Mouse (Mus musculus) E14TG2a.4 (cell line): Measurements from ENCODE around the gene Nln.

Experiments
- H3K27me3 ChIP-seq: 2 replicates; pipeline ENCODE4 v1.6.1; 2014; ENCODE audit warnings: low read length, control low read depth; ENCODE audit not compliant: insufficient read depth
- H3K36me3 ChIP-seq: 2 replicates; pipeline ENCODE4 v1.6.1; 2014; ENCODE audit warnings: low read length, control low read depth; ENCODE audit not compliant: insufficient read depth
- H3K4me1 ChIP-seq: replicated peaks from 2 replicates; pipeline ENCODE4 v1.6.1; 2014; ENCODE audit warnings: low read depth, low read length, control low read depth
- H3K4me3 ChIP-seq: replicated peaks from 2 replicates; pipeline ENCODE4 v1.5.1; 2014; ENCODE audit warnings: mild to moderate bottlenecking, low read length
- H3K9me3 ChIP-seq: 2 replicates; pipeline ENCODE4 v1.6.1; 2014; ENCODE audit warnings: low read length, control low read depth
- CTCF ChIP-seq: conservative IDR thresholded peaks from 2 replicates; pipeline ENCODE4 v1.5.1; 2014; ENCODE audit warnings: low read length
- NANOG ChIP-seq: IDR thresholded peaks from 2 replicates; pipeline ENCODE4 v1.6.1; 2014; ENCODE audit warnings: borderline replicate concordance, low read length, mixed read lengths
- POU5F1 ChIP-seq: IDR thresholded peaks from 2 replicates; pipeline ENCODE4 v1.6.1; 2014; ENCODE audit warnings: low read length, borderline replicate concordance

The Nln gene

DNA sequence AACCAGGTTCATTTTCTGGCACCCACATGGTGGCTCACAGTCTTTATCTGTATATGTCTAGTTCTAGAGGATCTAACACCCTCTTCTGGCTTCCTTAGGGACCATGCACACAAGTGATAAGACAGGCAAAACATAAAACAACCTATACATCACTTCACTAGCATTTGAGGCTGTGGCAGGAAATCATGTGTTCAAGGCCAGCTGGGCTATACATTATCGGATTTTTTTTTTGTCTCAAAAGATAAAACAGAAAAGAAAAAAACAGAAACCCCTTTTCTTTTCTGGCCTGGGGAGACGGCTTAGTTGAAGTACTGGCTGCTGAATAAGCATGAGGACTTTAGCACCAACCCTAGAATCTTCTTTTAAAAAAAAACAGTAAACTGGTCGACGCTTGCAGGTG is 64.3 kb downstream of the Nln start:
- no peaks in the 10 kb centered on the region for H3K4me1 ChIP-seq
- no peaks in the 10 kb centered on the region for H3K27me3 ChIP-seq
- H3K36me3 ChIP-seq = peaks cover 70% of the 10 kb centered on the region
- H3K4me3 ChIP-seq = no peak overlapping the region
- H3K9me3 ChIP-seq = no peaks in the 10 kb centered on the region
- no peak for TF ChIP-seq NANOG
- no peak for TF ChIP-seq CTCF
- no peak for TF ChIP-seq POU5F1

GRCm38 (mm10) chr13:104044332-104044731 is 65.1 kb downstream of the Nln start:
- Histone ChIP-seq H3K4me3 (no peak overlapping the region), H3K27me3 (no peaks in the 10 kb centered on the region), H3K36me3 (peaks cover 67% of the 10 kb centered on the region), H3K4me1 (no peaks in the 10 kb centered on the region), H3K9me3 (no peaks in the 10 kb centered on the region)
- TF ChIP-seq NANOG = no peak
- TF ChIP-seq POU5F1 = no peak
- no peak for TF ChIP-seq CTCF

DNA sequence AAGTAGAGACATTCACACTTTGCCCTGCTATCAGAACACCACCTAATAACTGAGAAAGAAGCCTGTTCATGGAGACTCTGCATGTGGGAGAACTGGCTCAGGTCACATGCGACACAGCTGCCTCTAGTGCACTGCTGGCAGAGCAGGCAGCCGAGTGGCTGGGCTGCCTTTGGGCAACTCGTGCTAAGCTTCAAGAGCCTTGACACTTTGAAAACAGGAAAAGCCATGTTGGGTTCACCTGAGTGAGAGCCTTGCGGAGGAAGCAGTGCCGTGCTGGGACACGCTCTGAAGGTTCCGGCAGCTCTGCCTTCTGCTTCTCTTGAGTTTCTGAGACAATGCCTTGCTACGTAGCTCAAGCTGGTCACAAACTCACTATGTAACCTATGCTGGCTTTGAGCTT is 66.7 kb downstream of the Nln start:
- Histone ChIP-seq H3K4me1 (no peaks in the 10 kb centered on the region), H3K27me3 (no peaks in the 10 kb centered on the region), H3K36me3 (peaks cover 67% of the 10 kb centered on the region), H3K9me3 (no peaks in the 10 kb centered on the region), H3K4me3 (no peak overlapping the region)
- no peak for TF ChIP-seq POU5F1
- TF ChIP-seq NANOG = no peak
- TF ChIP-seq CTCF = no peak

DNA sequence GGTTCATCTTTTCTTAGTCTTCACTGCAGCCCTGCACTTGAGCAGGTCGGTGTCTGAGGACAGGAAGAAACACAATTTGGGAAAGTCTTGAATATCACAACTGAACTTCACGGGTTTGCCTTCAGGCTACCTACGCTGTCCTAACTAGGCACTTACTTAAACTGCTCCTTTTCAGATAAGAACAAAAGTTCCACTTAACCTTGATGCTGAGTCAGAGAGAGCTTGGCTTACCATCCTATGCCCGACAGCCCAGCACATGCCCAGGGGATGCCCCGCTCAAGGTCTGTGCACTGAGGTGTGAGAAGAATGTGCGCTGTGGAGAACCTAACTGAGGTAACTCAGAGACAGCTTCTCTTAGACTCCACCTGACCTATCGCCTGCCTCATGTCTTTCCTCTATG is 67.9 kb downstream of the Nln start:
- TF ChIP-seq NANOG = no peak
- no peak for TF ChIP-seq CTCF
- TF ChIP-seq POU5F1 = no peak
- H3K27me3 ChIP-seq = no peaks in the 10 kb centered on the region
- H3K9me3 ChIP-seq = no peaks in the 10 kb centered on the region
- peaks cover 10% of the 10 kb centered on the region for H3K4me1 ChIP-seq
- peaks cover 64% of the 10 kb centered on the region for H3K36me3 ChIP-seq
- no peak overlapping the region for H3K4me3 ChIP-seq

DNA sequence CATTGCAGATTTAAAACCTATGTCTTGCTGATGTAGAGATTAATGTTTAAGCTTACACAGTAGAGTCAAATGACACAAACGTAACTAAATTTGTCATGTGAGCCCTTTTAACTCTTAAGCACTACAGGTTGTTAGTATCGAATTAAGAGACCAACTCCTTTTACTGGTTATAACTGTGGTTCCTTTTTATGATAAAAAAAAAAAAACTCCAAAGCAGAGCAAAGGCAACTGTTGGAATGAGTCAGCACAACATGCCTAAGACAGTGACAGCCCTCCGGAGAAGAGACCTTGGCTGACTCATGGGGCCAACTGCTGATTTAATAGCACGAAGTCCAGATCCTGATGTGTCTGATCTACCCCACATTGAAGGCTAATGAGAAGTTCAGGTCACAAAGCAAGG is 68.5 kb downstream of the Nln start:
- H3K4me3 ChIP-seq = no peak overlapping the region
- no peak for TF ChIP-seq NANOG
- no peak for TF ChIP-seq CTCF
- no peak for TF ChIP-seq POU5F1
- H3K4me1 ChIP-seq = peaks cover 13% of the 10 kb centered on the region
- H3K27me3 ChIP-seq = no peaks in the 10 kb centered on the region
- H3K36me3 ChIP-seq = peaks cover 63% of the 10 kb centered on the region
- no peaks in the 10 kb centered on the region for H3K9me3 ChIP-seq

DNA sequence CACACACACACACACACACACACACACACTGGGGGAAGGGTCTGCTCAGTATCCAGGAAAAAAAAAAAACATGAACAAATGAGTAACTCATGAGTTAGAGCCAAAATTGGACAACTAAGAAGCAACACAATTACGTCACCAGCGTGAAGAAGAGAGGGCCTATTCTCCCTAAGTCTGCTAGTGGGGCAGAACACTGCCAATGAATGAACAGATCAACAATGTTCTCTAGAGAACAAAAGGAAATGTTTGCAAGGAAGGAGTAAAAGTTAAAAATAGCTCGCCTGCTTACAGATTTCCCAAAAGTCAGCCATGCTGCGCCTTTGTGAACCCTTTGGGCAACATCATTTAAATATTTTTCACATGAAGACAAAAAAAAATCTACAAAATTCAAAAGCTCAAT is 69.6 kb downstream of the Nln start:
- TF ChIP-seq CTCF (no peak), POU5F1 (no peak)
- no peaks in the 10 kb centered on the region for H3K9me3 ChIP-seq
- H3K27me3 ChIP-seq = no peaks in the 10 kb centered on the region
- peaks cover 13% of the 10 kb centered on the region for H3K4me1 ChIP-seq
- no peak overlapping the region for H3K4me3 ChIP-seq
- peaks cover 63% of the 10 kb centered on the region for H3K36me3 ChIP-seq

GRCm38 (mm10) chr13:104038891-104039290 is 70.5 kb downstream of the Nln start:
- Histone ChIP-seq H3K9me3 (no peaks in the 10 kb centered on the region), H3K4me3 (no peak overlapping the region), H3K36me3 (peaks cover 66% of the 10 kb centered on the region), H3K27me3 (no peaks in the 10 kb centered on the region), H3K4me1 (peaks cover 22% of the 10 kb centered on the region)
- TF ChIP-seq CTCF = no peak
- TF ChIP-seq POU5F1 = no peak
- TF ChIP-seq NANOG = no peak

DNA sequence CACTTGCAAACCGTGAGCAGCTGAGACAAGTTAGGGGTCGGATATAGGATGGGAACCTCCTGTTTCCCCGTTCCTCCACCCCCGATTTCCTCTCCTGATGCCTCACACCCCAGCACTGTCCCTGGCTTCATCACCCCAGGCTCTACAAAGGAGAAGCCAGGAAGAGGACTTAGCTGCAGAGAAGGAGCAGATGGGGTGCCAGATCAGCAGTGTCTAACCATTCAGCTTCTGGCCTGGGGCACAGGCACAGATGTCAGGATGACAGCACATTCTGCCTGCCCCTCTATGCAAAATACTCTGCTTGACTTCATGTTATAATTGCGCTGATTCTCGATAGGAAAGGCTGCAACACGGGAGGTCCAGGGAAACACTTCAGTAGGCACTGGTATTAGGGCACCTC is 71.1 kb downstream of the Nln start:
- no peaks in the 10 kb centered on the region for H3K27me3 ChIP-seq
- peaks cover 23% of the 10 kb centered on the region for H3K4me1 ChIP-seq
- H3K36me3 ChIP-seq = peaks cover 67% of the 10 kb centered on the region
- no peaks in the 10 kb centered on the region for H3K9me3 ChIP-seq
- TF ChIP-seq CTCF = no peak
- TF ChIP-seq NANOG = no peak
- no peak for TF ChIP-seq POU5F1
- H3K4me3 ChIP-seq = no peak overlapping the region

DNA sequence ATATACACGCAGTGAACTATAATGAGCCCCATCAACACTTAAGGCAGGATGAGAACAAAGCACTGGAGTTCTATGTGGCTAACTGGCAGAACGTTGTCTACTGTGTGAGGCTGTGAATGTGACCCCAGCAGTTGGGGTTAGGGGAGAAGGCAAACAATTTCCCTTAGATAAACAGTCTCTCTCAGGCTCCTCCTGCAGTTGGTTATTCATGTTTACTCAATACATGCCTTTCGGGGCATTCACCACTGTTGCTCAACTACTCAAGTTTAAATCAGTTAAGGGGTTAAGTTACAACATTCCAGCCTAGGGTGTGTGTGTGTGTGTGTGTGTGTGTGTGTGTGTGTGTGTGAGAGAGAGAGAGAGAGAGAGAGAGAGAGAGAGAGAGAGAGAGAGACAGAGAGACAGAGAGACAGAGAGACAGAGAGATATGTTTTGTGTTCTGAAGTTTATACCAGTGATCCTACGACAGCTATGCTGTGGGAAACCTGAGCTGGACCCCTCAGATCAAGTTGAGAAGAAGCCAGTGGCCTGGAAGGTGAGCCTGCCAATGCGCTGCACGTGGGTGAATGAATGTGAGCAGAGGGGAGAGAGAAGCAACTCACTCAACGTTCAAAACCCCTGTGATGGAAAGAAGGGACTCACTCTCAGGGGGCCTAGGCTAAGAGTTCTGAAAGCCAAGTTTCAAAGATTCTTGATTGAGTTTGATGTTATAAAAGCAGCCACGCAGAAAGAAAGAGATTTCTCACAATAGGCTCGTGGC is 71.7 kb downstream of the Nln start:
- Histone ChIP-seq H3K9me3 (no peaks in the 10 kb centered on the region), H3K4me3 (no peak overlapping the region), H3K4me1 (peaks cover 28% of the 10 kb centered on the region), H3K36me3 (peaks cover 71% of the 10 kb centered on the region), H3K27me3 (no peaks in the 10 kb centered on the region)
- no peak for TF ChIP-seq NANOG
- no peak for TF ChIP-seq POU5F1
- TF ChIP-seq CTCF = no peak
